30 mouse cellular contexts compared by ENCODE assay signal in the genomic region with DNA sequence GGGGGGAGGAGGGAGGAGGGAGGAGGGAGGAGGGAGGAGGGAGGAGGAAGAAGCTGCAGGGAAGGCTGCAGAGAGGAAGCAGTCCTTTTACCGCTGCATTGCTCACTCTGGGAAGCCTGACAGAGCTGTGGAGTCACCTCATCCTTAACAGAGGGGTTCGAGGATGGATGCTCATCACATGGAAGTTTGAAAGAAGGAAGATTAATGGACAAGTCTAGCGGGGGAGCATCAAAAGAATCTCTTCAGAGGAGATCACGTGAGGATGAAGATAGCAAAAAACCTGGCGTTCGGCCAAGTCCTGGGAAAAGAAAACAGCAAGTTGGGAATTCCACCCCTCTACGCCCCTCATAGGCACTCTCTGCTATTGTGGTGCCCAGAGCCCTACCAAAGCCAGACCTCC. TPM values are rescaled to one million over a fixed set of nuclear protein-coding genes. Genes with fewer than 3 reads are reported as not detected.
DNase-seq lines count a peak whose midpoint lies in the region; ATAC-seq lines count a peak whose summit lies in the region.
"Had no signal": no experiment of that assay in that cellular context is flagged by ENCODE, and none has a peak within 500 bp of the region (broad histone marks: within the 10 kb centered on the region; RNA-seq: fewer than 3 reads in every experiment).

No protein-coding gene starts in this region.

- peaks cover 13% of the 10 kb centered on the region; the same call in 1 of the 2 replicates for H3K4me1 ChIP-seq in heart, embryonic 11.5 days (ENCODE audit: control insufficient read depth, insufficient read depth, low read length)
- H3K4me1 ChIP-seq in heart, embryonic 12.5 days (replicated peaks): peaks cover 22% of the 10 kb centered on the region
- H3K4me1 ChIP-seq in kidney, embryonic 15.5 days: peaks cover 6% of the 10 kb centered on the region
- H3K4me1 ChIP-seq: hindbrain, embryonic 10.5 days; hindbrain, embryonic 15.5 days; limb, embryonic 15.5 days; liver, embryonic 15.5 days; midbrain, embryonic 12.5 days had no signal

- peak; percentile 22 to 31 for DNase-seq in cerebellum, postnatal 10 days
- no peak for DNase-seq in cerebellum, postnatal 36 days
- peak; percentile 35 to 42 for DNase-seq in kidney, postnatal 4 days
- peak; percentile 54 for DNase-seq in testis, postnatal 10 days (ENCODE audit: low spot score)
- no peak for DNase-seq in testis, postnatal 14 days (ENCODE audit: low spot score)
- DNase-seq: adrenal gland, postnatal 36 days; cerebellum, adult 2 months; cerebellum, postnatal 25 days; gastrocnemius, adult 2 months; heart, adult 2 months; layer of hippocampus, adult 9-11 months; right cerebral cortex, postnatal 25 days; thymus, adult 2 months; thymus, postnatal 36 days had no signal

- ATAC-seq in heart, embryonic 11.5 days (replicated peaks; ENCODE audit: insufficient number of reproducible peaks, low FRiP score, low TSS enrichment): peak; percentile 56; the same call in 1 of the 2 replicates
- no peak for ATAC-seq in heart, embryonic 12.5 days (ENCODE audit: insufficient number of reproducible peaks, low FRiP score)
- ATAC-seq in kidney, embryonic 15.5 days (replicated peaks; ENCODE audit: low FRiP score): no peak; the same call in 1 of the 2 replicates
- ATAC-seq: forebrain, embryonic 16.5 days; inflammation-experienced regulatory T-cells, adult 6 months; Patski had no signal

- no peaks in the 10 kb centered on the region for H3K27me3 ChIP-seq in heart, embryonic 11.5 days (ENCODE audit: control insufficient read depth, insufficient read depth, low read length)
- no peaks in the 10 kb centered on the region for H3K27me3 ChIP-seq in heart, embryonic 12.5 days (replicated peaks)
- no peaks in the 10 kb centered on the region for H3K27me3 ChIP-seq in kidney, embryonic 15.5 days
- H3K27me3 ChIP-seq: hindbrain, embryonic 15.5 days; limb, embryonic 15.5 days; liver, embryonic 15.5 days; lung, embryonic 15.5 days; midbrain, embryonic 12.5 days; stomach, embryonic 15.5 days had no signal

- no peak overlapping the region for H3K4me3 ChIP-seq in heart, embryonic 11.5 days (ENCODE audit: low read depth, low read length)
- H3K4me3 ChIP-seq in heart, embryonic 12.5 days: no peak overlapping the region
- H3K4me3 ChIP-seq in kidney, embryonic 15.5 days (replicated peaks): no peak overlapping the region
- H3K4me3 ChIP-seq: gastrocnemius, adult 2 months; heart, adult 2 months; hindbrain, embryonic 10.5 days; hindbrain, embryonic 15.5 days; limb, embryonic 10.5 days; limb, embryonic 15.5 days; liver, embryonic 15.5 days; lung, embryonic 15.5 days; midbrain, embryonic 12.5 days; myocyte; stomach, embryonic 15.5 days had no signal

- no peaks in the 10 kb centered on the region for H3K9me3 ChIP-seq in heart, embryonic 11.5 days (replicated peaks; ENCODE audit: control insufficient read depth, low read length)
- H3K9me3 ChIP-seq in heart, embryonic 12.5 days (replicated peaks): no peaks in the 10 kb centered on the region
- H3K9me3 ChIP-seq in kidney, embryonic 15.5 days (replicated peaks): no peaks in the 10 kb centered on the region
- H3K9me3 ChIP-seq: hindbrain, embryonic 10.5 days; hindbrain, embryonic 15.5 days; limb, embryonic 10.5 days; limb, embryonic 15.5 days; liver, embryonic 15.5 days; lung, embryonic 15.5 days; midbrain, embryonic 12.5 days; stomach, embryonic 15.5 days had no signal

- no peak overlapping the region for H3K9ac ChIP-seq in heart, embryonic 11.5 days (ENCODE audit: low read depth, low read length)
- H3K9ac ChIP-seq in heart, embryonic 12.5 days: no peak overlapping the region
- H3K9ac ChIP-seq in kidney, embryonic 15.5 days: no peak overlapping the region
- H3K9ac ChIP-seq: hindbrain, embryonic 15.5 days; limb, embryonic 15.5 days; liver, embryonic 15.5 days; lung, embryonic 15.5 days; midbrain, embryonic 12.5 days; stomach, embryonic 15.5 days had no signal

- H3K36me3 ChIP-seq in heart, embryonic 11.5 days (ENCODE audit: control insufficient read depth, insufficient read depth, low read length): no peaks in the 10 kb centered on the region
- H3K36me3 ChIP-seq in heart, embryonic 12.5 days: no peaks in the 10 kb centered on the region
- H3K36me3 ChIP-seq in kidney, embryonic 15.5 days: no peaks in the 10 kb centered on the region
- H3K36me3 ChIP-seq: G1E; hindbrain, embryonic 10.5 days; hindbrain, embryonic 15.5 days; liver, embryonic 15.5 days; lung, embryonic 15.5 days; midbrain, embryonic 12.5 days; stomach, embryonic 15.5 days had no signal

- 43% methylated on average over 7 of the region's 7 CpGs for WGBS in heart, embryonic 11.5 days (ENCODE audit: insufficient replicate concordance)
- WGBS in heart, embryonic 12.5 days: 35% methylated on average over 7 of the region's 7 CpGs
- WGBS in kidney, embryonic 15.5 days: 36% methylated on average over 7 of the region's 7 CpGs

- no peak overlapping the region for H3K4me2 ChIP-seq in heart, embryonic 11.5 days
- no peak overlapping the region for H3K4me2 ChIP-seq in heart, embryonic 12.5 days
- H3K4me2 ChIP-seq in kidney, embryonic 15.5 days: no peak overlapping the region
- H3K4me2 ChIP-seq: hindbrain, embryonic 15.5 days; limb, embryonic 15.5 days; liver, embryonic 15.5 days; lung, embryonic 15.5 days; midbrain, embryonic 12.5 days; stomach, embryonic 15.5 days had no signal

- no peak overlapping the region for H3K27ac ChIP-seq in heart, embryonic 11.5 days (ENCODE audit: low read depth, low read length)
- no peak overlapping the region for H3K27ac ChIP-seq in heart, embryonic 12.5 days (ENCODE audit: poor library complexity, severe bottlenecking)
- no peak overlapping the region for H3K27ac ChIP-seq in kidney, embryonic 15.5 days
- H3K27ac ChIP-seq: gastrocnemius, adult 2 months; heart, adult 2 months; hindbrain, embryonic 10.5 days; hindbrain, embryonic 15.5 days; limb, embryonic 10.5 days; limb, embryonic 15.5 days; liver, embryonic 15.5 days; lung, embryonic 15.5 days; midbrain, embryonic 12.5 days; stomach, embryonic 15.5 days had no signal

RNA-seq across cellular contexts. Expression of gene Ntf3, which starts 38.5 kb away (rescaled TPM):
- 8.6 and 8.8 TPM in 2 replicates for polyA plus RNA-seq in heart, embryonic 11.5 days (2014; fragmentation: Nextera tagmentation; extraction: Ambion mirVana)
- 8.2 and 8.9 TPM in 2 replicates for polyA plus RNA-seq in heart, embryonic 12.5 days (2016; fragmentation: Nextera tagmentation; extraction: Ambion mirVana)
- 16.2 and 16.6 TPM in 2 replicates for polyA plus RNA-seq in kidney, embryonic 15.5 days (2015; fragmentation: Nextera tagmentation; extraction: Ambion mirVana)
- polyA plus RNA-seq: G1E; inflammation-experienced regulatory T-cells, adult 6 months; myocyte; Patski had no signal

Comparison
In these comparisons a context has a peak if more than half of its experiments do, and no peak if none do; other contexts are left out.
1. DNase-seq: peak in cerebellum, postnatal 10 days (2 of 2), kidney, postnatal 4 days (2 of 2) and testis, postnatal 10 days (single experiment); none in cerebellum, postnatal 36 days (0 of 2) and testis, postnatal 14 days (single experiment).